Mouse (Mus musculus) lung, postnatal 4 days (tissue): ENCODE measurements at regions not wholly inside any gene's neighbourhood (a gene's known extent, or its start where the extent isn't known, plus 50 kb on each side); places are given as distances from the start of the nearest gene placed in this dataset.

Experiments
- DNase-seq, 2 experiments: peaks; one replicate each; pipeline ENCODE4 v3.0.0; 2021

- DNase-seq, result no peak
Measured at GRCm38 (mm10) chr8:91996305-91997022, 194.6 kb upstream of the Irx3 start.

- no peak for DNase-seq
Measured at GRCm38 (mm10) chr8:91995407-91996144, 193.7 kb upstream of the Irx3 start.

DNA sequence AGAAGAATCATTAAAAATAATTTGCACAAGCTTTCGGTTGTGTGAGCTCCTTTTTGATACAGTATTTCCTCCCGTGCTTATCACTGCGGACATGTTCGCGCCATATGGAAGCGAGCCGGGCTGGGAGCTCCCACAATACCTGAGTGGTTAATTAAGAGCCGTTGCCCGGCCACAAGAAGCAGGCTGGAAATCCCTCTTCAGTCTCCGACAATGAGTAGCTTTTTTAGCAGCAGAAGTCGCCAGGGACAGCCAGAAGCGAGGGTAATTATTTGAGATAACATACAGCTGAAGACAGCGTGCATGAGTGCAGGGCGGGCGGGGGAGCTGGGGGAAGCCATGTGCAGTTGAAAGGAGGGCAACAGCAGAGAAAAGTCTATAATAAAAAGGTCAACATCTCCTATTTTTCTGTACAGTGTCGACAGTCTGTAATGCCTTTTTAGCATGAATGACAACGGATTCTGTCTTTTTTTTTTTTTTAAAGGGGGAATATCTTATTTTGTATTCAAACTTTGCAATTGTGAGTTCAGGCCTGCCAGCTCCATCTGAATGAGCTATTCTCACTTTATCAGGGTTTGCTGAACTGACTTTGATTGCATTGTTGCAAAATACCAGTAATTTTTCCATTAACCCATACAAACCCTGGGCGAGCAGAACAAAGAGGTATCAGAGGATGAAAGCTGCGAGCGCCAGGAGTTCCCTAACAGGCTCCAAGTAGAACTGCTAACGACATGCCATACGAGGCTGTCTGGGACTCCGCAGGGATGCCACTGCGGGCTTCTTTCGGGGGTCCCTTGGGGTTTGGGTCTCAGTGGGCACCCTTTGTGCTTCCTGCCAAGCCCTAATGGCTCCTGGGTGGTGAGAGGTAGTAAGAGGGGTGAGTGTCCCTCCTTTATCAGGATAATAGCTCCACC, 189.9 kb upstream of the Irx3 start:
- no peak for DNase-seq

GRCm38 (mm10) chr8:91990952-91991351, 189.1 kb upstream of the Irx3 start:
- DNase-seq, result no peak

GRCm38 (mm10) chr8:91990048-91990447, 188.2 kb upstream of the Irx3 start:
- DNase-seq, result no peak

DNA sequence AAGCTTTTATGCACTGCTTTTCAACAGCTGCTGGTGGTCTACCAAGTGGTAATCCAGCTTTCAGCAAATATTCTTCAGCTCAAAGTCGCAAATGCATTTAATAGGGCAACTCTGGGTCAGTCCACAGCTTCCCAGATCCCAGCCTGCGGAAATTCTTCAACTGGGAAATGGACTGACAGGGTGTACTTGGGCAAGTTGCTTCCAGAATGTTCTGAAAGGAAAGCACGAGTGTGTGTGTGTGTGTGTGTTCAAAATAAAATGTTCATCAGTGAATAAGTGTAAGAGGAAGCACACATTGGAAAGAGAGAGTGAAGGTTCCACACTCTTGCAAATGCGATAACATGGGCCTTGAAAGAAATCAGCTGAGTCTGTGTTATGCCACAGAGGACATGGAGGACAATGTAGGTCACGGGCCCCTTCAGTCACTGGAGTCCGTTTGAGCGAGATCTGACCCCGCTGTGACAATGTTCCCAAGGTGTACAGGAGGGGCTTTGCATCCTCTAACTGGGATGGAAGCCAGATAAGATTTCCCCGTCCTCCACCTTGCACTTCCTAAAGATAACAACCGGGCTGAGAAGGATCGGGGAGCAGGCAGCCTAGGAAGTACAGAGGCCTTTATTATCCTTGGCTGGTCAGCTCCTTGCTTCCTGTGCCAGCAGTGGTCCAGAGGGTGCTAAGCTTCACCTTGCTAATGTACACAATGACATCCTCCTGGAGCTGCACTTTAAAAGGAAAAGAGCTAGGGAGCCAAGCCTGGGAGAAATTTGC, 187.2 kb upstream of the Irx3 start:
- no peak for DNase-seq

DNA sequence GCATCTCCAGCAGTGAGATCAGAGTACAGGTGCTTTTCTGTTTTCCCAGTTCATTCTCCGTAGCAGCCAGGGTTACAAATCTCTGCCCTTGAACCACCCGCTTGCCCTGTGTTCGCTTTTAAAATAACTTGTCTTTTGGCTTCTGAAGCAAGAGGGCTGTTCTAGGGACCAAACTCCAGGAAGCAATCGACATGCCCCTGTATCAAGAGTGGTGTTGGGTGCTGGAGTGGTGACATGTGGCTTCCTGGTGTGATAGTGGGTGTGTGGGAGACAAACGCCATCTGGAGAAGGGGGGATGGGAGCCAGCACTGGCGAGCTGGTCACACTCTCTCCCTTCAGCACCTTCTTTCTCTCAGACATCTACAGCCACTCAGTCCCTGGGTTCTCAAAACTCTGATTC, 186.0 kb upstream of the Irx3 start:
- DNase-seq, result peak; percentile 59 to 83

DNA sequence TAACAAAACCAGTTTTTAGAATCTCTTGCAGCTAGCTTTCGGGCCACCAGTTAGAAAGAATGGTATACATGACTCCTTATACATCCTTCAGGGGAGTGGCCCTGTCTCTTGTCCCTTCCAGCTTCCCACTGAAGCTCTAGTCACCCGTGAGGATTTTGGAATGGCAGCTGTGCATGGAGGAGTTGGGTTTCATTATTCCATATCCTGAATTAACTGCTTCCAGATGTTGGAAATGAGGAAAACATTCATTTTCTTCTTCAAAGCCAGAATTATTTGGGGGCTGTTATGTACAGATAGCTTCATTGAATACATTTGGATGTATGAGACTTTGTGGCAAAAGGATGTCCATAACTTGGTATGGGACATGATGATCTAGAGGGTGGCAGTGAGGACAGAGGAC, 181.3 kb upstream of the Irx3 start:
- no peak for DNase-seq

DNA sequence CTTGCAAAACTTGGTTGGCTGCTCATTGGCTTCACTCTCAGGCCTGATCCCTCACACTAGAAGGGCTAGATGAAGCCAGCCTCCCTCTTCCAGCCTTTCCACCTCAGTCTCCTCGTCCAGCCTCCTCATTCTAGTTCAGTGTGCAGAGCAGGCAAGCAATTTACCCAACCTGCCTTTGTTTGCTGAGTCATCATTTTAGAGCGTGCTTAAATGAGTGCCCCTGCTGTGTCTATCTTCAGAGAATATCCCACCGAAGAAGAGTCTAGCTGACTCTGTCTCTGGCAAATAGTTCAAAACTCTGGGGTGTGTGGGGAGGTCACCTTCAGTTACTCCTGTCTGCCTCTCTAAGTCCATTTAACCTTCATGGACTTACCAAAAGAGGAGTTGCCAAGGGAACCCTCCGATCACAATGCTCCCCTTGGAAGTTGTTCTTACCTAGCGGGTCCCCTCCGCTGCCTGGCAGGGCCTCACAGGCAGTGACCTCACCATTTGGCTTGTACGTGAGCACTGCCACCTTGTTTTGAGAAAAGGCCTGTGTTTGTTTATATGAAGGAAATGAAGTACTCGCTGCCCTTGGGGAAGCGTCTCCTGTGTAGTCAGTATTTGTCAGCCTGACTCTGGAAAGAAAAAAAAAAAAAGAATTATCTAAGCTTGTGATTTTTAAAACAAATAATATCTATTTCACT, 175.2 kb upstream of the Irx3 start:
- peak; percentile 47 to 56 for DNase-seq

DNA sequence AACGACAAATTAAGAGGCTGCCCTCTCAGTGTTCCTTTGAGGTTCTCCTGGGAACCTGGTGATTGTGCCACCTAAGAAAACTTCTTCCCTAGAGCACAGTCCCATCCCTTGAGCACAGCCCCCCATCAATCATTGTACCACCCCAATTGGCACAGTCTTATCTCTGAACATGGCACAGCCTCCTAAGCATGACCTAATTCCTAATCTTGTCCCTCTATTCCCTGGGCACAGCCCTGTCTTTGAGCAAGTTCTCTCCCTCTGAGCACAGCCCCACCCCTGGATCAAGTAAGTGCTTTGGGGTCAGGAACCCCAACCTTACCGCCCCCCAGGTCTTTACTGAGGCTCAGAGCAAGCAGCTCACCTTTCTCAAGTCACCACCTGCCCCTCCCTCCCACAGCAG, 173.6 kb upstream of the Irx3 start:
- DNase-seq, result no peak

DNA sequence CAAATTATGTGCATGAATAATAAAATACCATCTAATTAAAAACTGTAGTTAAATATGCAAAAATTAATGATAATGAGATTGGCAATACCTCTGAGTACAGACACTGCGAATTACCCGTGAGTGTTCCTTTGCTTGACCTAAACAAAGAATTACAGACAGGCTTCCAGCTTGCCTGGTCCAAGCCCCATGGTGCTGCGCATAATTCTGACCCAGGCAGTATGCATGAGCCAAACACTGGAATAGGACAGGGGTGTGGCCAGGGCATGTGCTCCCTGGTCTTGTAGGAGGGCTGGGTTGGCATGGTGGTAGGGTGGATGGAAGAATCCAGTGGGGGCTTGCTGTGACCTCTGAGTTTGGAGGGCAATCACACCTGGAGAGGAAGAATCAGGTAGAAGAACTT, 172.8 kb upstream of the Irx3 start:
- no peak for DNase-seq

- DNase-seq, result no peak
Measured at GRCm38 (mm10) chr8:91973951-91974439, 172.1 kb upstream of the Irx3 start.

GRCm38 (mm10) chr8:91967407-91967806, 165.5 kb upstream of the Irx3 start:
- peak; percentile 25 to 51 for DNase-seq

DNA sequence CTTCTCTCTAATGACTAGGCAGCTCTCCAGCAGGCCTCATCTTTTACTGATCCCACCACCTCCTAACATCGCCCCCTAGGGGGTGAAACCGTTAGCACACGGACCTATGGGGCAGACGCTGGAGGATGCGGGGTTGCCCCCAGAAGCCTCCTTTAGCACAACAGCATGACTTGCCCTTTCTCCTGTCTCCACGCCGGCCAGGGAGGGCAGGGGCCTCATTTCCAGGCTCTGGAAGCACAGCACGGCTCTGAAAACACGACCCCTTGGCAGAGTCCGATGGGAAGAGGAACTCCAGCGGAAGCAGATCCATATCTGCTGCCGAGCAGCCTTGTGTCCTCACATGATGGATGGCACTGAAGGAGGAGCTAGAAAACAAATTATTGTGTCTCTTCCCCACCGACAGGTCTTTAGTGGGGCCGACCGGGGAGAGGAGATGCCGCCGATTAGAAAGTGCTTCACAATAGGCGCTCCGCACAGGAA, 165.1 kb upstream of the Irx3 start:
- peak; percentile 64 to 72 for DNase-seq

DNA sequence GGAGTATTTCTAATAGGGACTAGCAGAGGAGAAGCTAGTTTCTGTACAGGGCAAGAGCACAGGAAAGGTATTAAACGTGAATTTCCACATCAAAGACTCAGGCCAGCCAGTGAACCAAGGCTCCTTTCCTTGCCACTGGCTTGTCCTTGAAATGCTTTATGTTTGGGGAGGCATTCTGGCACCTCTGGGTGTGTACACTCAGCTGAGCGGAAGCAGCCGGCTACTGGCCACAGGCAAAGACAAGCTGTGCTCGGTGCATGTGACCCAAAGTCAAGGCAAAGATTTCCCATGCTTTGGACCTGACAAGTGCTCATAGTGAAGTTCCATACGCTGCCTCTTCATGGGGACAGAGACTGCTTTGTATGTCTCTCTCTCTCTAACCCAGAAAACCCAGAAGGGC, 159.8 kb upstream of the Irx3 start:
- no peak for DNase-seq

DNA sequence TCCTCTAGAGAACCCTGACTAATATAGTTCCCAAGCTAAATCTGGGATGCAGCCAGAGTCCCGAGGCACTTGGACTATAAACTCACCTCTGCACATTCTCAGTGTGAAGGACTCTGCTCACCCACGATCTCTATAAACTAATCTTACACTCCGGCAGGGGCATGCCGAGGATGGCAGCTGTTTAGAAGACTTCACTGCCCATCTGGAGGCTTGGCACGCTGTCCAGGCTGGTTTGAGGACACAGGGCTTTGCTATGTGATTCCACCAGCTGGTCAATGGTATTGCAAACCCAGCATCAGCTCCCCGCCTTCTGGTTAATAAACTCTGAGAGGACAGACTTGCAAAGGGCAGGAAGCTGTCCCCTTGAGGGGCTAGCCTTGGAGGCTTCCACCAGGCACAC, 153.3 kb upstream of the Irx3 start:
- no peak for DNase-seq

GRCm38 (mm10) chr8:91952981-91953380, 151.1 kb upstream of the Irx3 start:
- no peak for DNase-seq

- peak; percentile 12 to 57 for DNase-seq
Measured at GRCm38 (mm10) chr8:91949110-91949509, 147.2 kb upstream of the Irx3 start.

DNA sequence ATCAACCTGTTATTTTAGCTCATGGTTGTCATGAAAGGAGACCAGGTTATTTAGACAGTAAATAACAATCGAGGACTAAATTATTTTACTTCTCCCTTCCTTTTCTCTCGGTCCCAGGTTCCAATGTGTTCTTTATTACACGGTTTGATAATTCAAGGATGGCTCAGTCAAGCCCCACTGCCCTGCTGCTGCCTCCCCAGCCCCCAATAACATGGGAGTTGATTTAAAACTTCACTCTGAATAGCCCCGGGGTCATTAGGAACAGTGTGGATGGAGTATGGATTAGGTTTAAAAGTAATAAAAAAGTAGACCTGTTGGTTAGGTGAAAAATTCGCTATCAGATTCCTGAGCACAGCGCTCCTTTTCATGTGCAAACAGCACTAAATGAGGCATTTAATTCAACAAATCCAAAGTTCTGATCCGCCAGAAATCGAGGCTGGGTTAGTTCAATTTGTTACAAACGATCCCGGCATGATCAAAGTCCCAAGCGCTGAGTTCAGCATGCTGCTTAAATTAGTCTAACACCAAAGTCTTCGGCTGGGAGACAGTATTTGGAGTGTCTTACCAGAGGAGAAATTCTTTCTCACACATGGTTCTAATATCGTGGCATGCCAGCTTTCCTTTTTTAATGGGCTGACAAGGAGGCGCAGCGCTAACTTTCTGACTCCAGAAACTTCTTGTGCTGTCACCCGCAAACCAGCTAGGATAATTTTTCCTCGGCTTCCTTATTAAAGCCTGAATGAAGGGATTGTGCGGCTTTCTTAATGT, 146.5 kb upstream of the Irx3 start:
- DNase-seq, result no peak

DNA sequence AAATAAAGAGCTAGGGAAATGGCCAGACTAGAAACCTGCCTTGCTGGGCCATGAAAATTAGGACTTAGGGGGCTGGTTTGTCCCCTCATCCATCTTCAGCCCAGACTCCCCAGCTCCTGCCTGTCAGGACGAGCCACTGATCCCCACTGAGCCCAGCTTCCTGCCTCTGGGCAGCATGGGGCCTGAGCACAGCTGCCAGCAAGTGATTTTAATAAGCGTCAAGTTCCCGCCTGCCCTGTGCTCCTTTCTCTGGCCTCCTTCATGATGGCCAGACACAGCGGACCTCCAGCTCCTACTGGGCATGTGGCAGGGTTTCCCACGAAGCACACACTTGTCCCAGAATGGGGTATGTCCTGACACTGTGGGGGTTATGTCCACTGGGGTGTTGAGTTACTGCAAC, 139.1 kb upstream of the Irx3 start:
- no peak for DNase-seq

GRCm38 (mm10) chr8:91937227-91937626, 135.4 kb upstream of the Irx3 start:
- DNase-seq, result no peak
